Mouse (Mus musculus): Measurements from ENCODE around the gene Wnt8b. TPM values are rescaled to one million over a fixed set of nuclear protein-coding genes. Genes with fewer than 3 reads are reported as not detected.

Wnt8b gene
- polyA plus RNA-seq, 1 experiment from 2014 or later: 0.56 TPM

DNA sequence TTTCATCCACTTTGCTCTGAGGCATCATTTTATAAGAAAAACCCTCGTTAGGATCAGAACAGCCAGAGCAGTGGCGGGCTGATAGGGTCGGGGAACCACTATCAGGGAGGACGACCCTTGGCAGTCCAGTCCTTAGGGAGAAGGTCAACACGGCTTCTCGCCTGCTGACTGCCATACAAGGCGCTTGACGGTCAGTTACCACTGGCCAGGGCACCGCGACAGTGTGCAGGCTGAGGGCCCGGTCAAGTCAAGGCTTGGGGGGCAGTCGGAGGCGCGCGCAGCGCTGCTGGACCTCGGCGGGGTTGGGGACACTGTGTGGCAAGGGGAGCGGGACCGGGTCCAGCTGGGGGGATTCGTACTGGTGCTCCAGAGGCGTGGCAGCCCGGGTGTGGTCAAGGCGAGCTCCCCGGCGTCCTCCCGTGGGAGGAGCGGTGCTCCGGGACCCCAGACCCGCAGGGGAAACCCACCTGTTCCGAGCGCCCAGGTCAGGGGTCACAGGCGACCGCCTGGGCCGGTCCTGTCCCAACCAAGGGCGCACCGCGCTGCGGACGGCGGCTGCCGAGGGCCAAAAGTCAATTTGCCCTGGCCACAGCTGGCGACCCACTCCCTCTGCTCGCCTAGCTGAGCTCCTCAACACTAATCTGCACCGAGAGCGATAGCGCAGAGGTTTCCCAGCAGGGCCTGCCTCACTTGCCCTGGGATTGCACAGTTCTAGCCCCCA, 52.2 kb downstream of the Wnt8b start, which contains the start of gene Sec31b:
Gene Sec31b (minus strand): TSS at position 544 of the 721 bp plus-strand sequence.
- Histone ChIP-seq H3K27ac (replicated peaks) (peak within 1 kb of the TSS; percentile 78), H3K36me3 (replicated peaks) (peaks cover 29% of the 10 kb centered on the region), H3K27me3 (replicated peaks; ENCODE audit: low read depth, poor library complexity, severe bottlenecking) (peaks cover 35% of the 10 kb centered on the region), H3K4me3 (peak within 1 kb of the TSS; percentile 68), H3K4me1 (peaks cover 8% of the 10 kb centered on the region), H3K9me3 (peaks cover 5% of the 10 kb centered on the region; the same call in 1 of the 2 replicates)
- DNase-seq (ENCODE audit: low spot score): peak; percentile 77
- under 1% methylated on average over 47 of the region's 47 CpGs for WGBS

DNA sequence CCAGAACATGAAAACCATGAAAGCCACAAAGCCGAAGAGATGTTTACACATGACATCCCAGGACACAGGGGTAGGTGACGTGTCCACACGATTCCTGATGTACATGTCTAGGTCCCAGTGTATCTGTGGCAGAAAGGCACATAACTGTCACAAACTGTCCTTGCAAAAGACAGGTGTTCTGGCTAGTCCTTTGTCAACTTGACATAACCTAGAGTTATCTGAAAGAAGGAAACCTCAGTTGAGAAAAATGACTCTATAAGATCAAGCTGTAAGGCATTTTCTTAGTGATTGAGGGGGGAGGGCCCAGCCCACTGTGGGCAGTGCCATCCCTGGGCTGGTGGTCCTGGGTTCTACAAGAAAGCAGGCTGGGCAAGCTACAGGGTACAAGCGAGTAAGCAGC, 59.5 kb downstream of the Wnt8b start, which contains the start of gene Gm20538:
Gene Gm20538 (minus strand): TSS at position 101 of the 400 bp plus-strand sequence.
- peaks cover 2% of the 10 kb centered on the region for H3K27me3 ChIP-seq (replicated peaks; ENCODE audit: low read depth, poor library complexity, severe bottlenecking)
- no peak within 1 kb of the TSS for H3K27ac ChIP-seq (replicated peaks)
- H3K4me1 ChIP-seq: peaks cover 16% of the 10 kb centered on the region
- DNase-seq (ENCODE audit: low spot score): no peak
- H3K36me3 ChIP-seq (replicated peaks): peaks cover 60% of the 10 kb centered on the region
- peak within 1 kb of the TSS; percentile 96; the same call in 1 of the 2 replicates for H3K4me3 ChIP-seq
- no peaks in the 10 kb centered on the region for H3K9me3 ChIP-seq
- 96% methylated on average over 4 of the region's 4 CpGs for WGBS

DNA sequence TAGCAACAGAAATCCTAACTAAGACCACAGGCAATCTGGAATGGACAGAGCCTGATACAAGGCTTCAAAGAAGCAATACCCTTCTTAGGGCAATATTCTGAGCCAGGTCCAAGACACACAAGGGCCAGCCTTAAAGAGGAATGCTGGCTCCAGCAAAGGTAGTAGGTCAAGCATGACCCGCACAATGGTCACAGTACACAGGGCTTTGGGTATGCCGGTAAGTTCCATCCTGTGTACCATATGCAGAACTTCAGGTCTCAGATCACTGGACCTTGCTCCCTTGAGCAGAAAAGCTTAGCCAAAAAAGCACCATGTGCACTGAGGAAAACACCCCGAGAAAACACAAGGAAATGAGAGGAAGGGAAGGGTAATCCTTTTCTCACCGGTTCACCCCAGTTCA, 60.0 kb downstream of the Wnt8b start:
- H3K27me3 ChIP-seq (replicated peaks; ENCODE audit: low read depth, poor library complexity, severe bottlenecking): peaks cover 7% of the 10 kb centered on the region
- H3K27ac ChIP-seq (replicated peaks): no peak overlapping the region
- peaks cover 16% of the 10 kb centered on the region for H3K4me1 ChIP-seq
- DNase-seq (ENCODE audit: low spot score): no peak
- H3K36me3 ChIP-seq (replicated peaks): peaks cover 54% of the 10 kb centered on the region
- H3K4me3 ChIP-seq: peak overlapping the region; percentile 96; the same call in 1 of the 2 replicates
- H3K9me3 ChIP-seq: no peaks in the 10 kb centered on the region
- WGBS: 97% methylated on average over 4 of the region's 4 CpGs

DNA sequence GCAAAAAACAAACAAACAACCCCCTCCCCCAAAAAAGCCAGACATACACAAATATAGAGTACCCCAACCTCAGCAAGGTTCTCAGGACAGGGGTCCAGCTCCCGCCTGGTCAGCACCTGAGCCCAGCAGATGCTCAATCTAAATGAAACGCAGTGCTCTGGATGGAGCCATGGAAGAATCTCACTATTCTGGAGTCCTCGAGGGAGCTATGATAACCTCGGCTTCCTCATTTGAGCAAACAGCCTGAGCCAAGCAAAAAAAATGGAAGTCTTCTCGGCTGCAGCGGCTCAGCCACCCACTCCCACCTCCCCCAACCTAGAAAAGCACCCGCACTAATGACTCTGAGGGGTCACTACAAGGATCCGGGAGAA, 61.2 kb downstream of the Wnt8b start:
- peaks cover 7% of the 10 kb centered on the region for H3K27me3 ChIP-seq (replicated peaks; ENCODE audit: low read depth, poor library complexity, severe bottlenecking)
- H3K27ac ChIP-seq (replicated peaks): peak overlapping the region; percentile 96
- peak overlapping the region; percentile 96 for H3K4me3 ChIP-seq
- H3K9me3 ChIP-seq: no peaks in the 10 kb centered on the region
- no peak for DNase-seq (ENCODE audit: low spot score)
- WGBS: 9% methylated on average over 8 of the region's 8 CpGs
- peaks cover 42% of the 10 kb centered on the region for H3K36me3 ChIP-seq (replicated peaks)
- peaks cover 16% of the 10 kb centered on the region for H3K4me1 ChIP-seq

DNA sequence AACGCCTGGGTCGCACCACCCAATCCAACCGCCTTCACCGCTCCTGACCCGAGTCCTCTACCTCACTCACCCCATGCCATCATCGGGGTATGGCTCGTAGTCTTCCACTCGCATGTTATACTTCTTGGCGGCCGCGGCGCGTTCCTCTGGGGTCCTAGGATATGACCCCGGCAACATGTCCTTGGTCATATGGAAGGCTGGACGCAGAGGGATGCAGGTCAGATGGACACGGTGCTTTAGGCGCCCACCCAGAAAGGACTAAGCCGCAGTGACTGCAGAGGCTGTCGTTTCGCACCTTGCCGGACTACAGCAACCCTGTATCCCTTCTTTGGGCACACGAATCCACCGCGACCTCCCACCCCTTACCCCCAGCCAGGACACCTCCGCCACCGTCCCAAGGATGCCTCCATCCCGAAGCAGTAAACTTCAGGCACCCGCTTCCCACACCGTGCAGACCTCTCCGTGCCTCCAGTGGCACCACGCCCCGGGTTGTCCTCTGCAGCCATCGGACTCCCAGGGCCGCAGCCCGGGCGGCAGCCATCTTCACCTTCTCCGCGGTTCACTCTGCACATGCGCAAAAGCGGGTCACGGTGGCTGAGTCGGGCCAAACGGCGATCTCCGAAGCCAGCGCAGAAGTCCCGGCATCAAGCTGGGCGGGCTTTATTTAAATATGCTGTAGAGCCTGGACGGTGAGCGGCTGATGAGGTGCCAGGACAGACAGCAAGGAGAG, 61.8 kb downstream of the Wnt8b start, which contains the start of gene Ndufb8:
Gene Ndufb8 (minus strand): TSS at position 580 of the 730 bp plus-strand sequence.
- Histone ChIP-seq H3K36me3 (replicated peaks) (peaks cover 37% of the 10 kb centered on the region), H3K4me3 (peak within 1 kb of the TSS; percentile 96), H3K27ac (replicated peaks) (peak within 1 kb of the TSS; percentile 96), H3K4me1 (peaks cover 16% of the 10 kb centered on the region), H3K9me3 (no peaks in the 10 kb centered on the region), H3K27me3 (replicated peaks; ENCODE audit: low read depth, poor library complexity, severe bottlenecking) (peaks cover 7% of the 10 kb centered on the region)
- DNase-seq (ENCODE audit: low spot score): peak; percentile 96
- under 1% methylated on average over 50 of the region's 50 CpGs for WGBS

DNA sequence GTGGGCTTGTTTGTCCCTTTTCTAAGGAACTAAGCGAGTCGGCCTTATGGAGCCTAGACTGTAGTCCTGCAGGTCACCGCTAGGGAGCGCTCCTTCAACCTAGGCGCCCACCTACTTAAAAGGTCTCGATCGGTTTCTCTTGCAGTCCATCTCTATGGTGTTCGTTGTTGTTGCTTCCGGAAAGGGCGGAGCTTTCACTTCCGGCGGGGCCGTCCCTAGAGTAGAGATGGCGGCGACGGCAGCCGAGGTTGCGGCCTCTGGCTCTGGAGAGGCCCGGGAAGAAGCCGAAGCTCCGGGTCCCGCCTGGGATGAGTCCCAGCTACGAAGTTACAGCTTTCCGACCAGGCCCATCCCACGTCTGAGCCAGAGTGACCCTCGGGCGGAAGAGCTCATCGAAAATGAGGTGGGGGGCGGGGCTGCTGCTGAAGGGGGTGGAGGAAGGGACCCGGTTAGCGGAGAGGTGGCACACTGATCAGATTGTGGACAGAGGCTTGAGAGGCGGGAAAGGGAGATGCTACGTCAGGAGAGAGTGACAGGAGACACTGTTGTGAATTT, 69.5 kb downstream of the Wnt8b start, which contains the start of gene Hif1an:
Gene Hif1an (plus strand): TSS at position 199 of the 555 bp plus-strand sequence.
- peak; percentile 94 for DNase-seq (ENCODE audit: low spot score)
- WGBS: under 1% methylated on average over 33 of the region's 33 CpGs
- Histone ChIP-seq H3K4me1 (peaks cover 18% of the 10 kb centered on the region), H3K36me3 (replicated peaks) (peaks cover 38% of the 10 kb centered on the region), H3K4me3 (peak within 1 kb of the TSS; percentile 84), H3K27ac (replicated peaks) (peak within 1 kb of the TSS; percentile 96), H3K27me3 (replicated peaks; ENCODE audit: low read depth, poor library complexity, severe bottlenecking) (peaks cover 5% of the 10 kb centered on the region), H3K9me3 (no peaks in the 10 kb centered on the region)

Other genes with a start within 250 kb of the Wnt8b start
- 324 and 353 TPM in 2 replicates for gene Scd2, start 199.8 kb upstream of the Wnt8b start, polyA plus RNA-seq (2016; fragmentation: Nextera tagmentation; extraction: Ambion mirVana)
- gene Scd4, start 160.4 kb upstream of the Wnt8b start, polyA plus RNA-seq (2016; fragmentation: Nextera tagmentation; extraction: Ambion mirVana): 0.05 and 0.10 TPM in 2 replicates
- 15.3 and 17.9 TPM in 2 replicates for gene Scd1, start 85.6 kb upstream of the Wnt8b start, polyA plus RNA-seq (2016; fragmentation: Nextera tagmentation; extraction: Ambion mirVana)
- gene Sec31b, start 52.4 kb downstream of the Wnt8b start, polyA plus RNA-seq (2016; fragmentation: Nextera tagmentation; extraction: Ambion mirVana): 0.66 and 0.97 TPM in 2 replicates
- not detected in 2 replicates for gene Gm20538, start 59.4 kb downstream of the Wnt8b start, polyA plus RNA-seq (2016; fragmentation: Nextera tagmentation; extraction: Ambion mirVana)
- 645 and 648 TPM in 2 replicates for gene Ndufb8, start 62.0 kb downstream of the Wnt8b start, polyA plus RNA-seq (2016; fragmentation: Nextera tagmentation; extraction: Ambion mirVana)
- gene Hif1an, start 69.4 kb downstream of the Wnt8b start, polyA plus RNA-seq (2016; fragmentation: Nextera tagmentation; extraction: Ambion mirVana): 48.7 and 52.2 TPM in 2 replicates

Data from embryonic facial prominence, embryonic 10.5 days (tissue).